In the genomic region with DNA sequence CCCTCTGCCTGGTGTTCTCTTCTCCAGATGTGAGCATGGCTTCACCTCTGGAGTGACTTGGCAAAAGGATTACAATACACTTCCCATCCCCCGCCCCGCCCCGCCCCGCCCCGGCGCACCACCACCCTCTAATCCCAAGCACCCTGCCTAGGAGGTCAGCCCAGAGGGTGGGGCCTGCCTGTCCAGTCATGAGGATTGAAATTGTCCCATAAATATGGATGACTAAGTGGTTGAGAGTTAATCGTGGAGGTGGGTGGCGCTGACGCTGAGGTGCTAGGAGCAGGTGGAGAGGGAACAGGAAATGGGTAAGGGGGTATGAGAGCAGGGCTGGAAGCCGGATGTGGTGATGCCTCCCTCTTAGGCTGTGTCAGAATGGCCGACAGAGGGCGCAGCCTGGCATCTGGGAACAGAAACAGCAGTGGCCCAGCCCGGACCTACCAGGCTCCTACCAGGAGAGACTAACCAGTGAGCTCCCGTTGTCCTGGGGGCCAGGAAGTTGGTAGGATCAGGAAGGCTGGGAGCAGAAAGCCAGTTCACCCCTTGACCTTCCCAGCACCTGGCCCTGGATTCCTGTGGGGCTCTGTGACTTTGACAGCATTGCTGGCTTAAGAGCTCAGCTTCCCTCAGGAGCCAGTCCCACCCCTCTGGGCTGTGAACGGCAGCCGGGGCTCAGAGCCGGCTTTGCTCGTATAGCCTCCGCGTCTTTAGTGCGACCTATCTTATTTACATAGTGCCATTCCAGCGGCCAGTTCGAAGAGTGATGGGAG, we compare ENCODE assay signal across 8 mouse cellular contexts. TPM values are rescaled to one million over a fixed set of nuclear protein-coding genes. Genes with fewer than 3 reads are reported as not detected.
DNase-seq lines count a peak whose midpoint lies in the region; ATAC-seq and TF ChIP-seq lines count a peak whose summit lies in the region.

No protein-coding gene starts in this region.

- H3K9me3 ChIP-seq in embryonic facial prominence, embryonic 11.5 days (replicated peaks; ENCODE audit: control insufficient read depth, low read length): no peaks in the 10 kb centered on the region
- no peaks in the 10 kb centered on the region for H3K9me3 ChIP-seq in heart, embryonic 10.5 days
- H3K9me3 ChIP-seq in neural tube, embryonic 14.5 days (ENCODE audit: control insufficient read depth, low read length): no peaks in the 10 kb centered on the region

- WGBS in embryonic facial prominence, embryonic 11.5 days: 3% methylated on average over 23 of the region's 23 CpGs
- WGBS in heart, embryonic 10.5 days: 2% methylated on average over 23 of the region's 23 CpGs
- WGBS in lung, adult 2 months: 5% methylated on average over 23 of the region's 23 CpGs
- 3% methylated on average over 23 of the region's 23 CpGs for WGBS in neural tube, embryonic 14.5 days

- TF ChIP-seq CTCF in lung, adult 2 months (IDR thresholded peaks at IDR 0.05; ENCODE audit: insufficient read depth, low read length): peak; percentile 76

- peak overlapping the region; percentile 60 for H3K4me2 ChIP-seq in embryonic facial prominence, embryonic 11.5 days (ENCODE audit: low read depth, low read length)
- peak overlapping the region; percentile 53 for H3K4me2 ChIP-seq in neural tube, embryonic 14.5 days (ENCODE audit: low read depth, low read length)

- H3K4me3 ChIP-seq in embryonic facial prominence, embryonic 11.5 days (ENCODE audit: low read depth, low read length): peak overlapping the region; percentile 40
- H3K4me3 ChIP-seq in heart, embryonic 10.5 days: peak overlapping the region; percentile 67
- H3K4me3 ChIP-seq in lung, adult 2 months (replicated peaks; ENCODE audit: extremely low read depth, low read depth, low read length): peak overlapping the region; percentile 84
- H3K4me3 ChIP-seq in neural tube, embryonic 14.5 days (ENCODE audit: low read depth, low read length): peak overlapping the region; percentile 38

- peak overlapping the region; percentile 31; the same call in 1 of the 2 replicates for H3K27ac ChIP-seq in embryonic facial prominence, embryonic 11.5 days (replicated peaks; ENCODE audit: low read depth, low read length)
- H3K27ac ChIP-seq in heart, embryonic 10.5 days: peak overlapping the region; percentile 87
- no peak overlapping the region for H3K27ac ChIP-seq in neural tube, embryonic 14.5 days (ENCODE audit: low read depth, low read length)

- H3K36me3 ChIP-seq in embryonic facial prominence, embryonic 11.5 days (replicated peaks; ENCODE audit: control insufficient read depth, insufficient read depth, low read depth, low read length): no peaks in the 10 kb centered on the region
- no peaks in the 10 kb centered on the region for H3K36me3 ChIP-seq in heart, embryonic 10.5 days
- H3K36me3 ChIP-seq in neural tube, embryonic 14.5 days (ENCODE audit: control insufficient read depth, insufficient read depth, low read length): no peaks in the 10 kb centered on the region

- H3K27me3 ChIP-seq in embryonic facial prominence, embryonic 11.5 days (ENCODE audit: control insufficient read depth, insufficient read depth, low read length): no peaks in the 10 kb centered on the region
- H3K27me3 ChIP-seq in heart, embryonic 10.5 days (ENCODE audit: insufficient read depth, poor library complexity, severe bottlenecking): no peaks in the 10 kb centered on the region; the same call in 1 of the 2 replicates
- no peaks in the 10 kb centered on the region for H3K27me3 ChIP-seq in neural tube, embryonic 14.5 days (ENCODE audit: control insufficient read depth, insufficient read depth, low read length)

- H3K9ac ChIP-seq in embryonic facial prominence, embryonic 11.5 days (replicated peaks; ENCODE audit: low read length): peak overlapping the region; percentile 73
- H3K9ac ChIP-seq in neural tube, embryonic 14.5 days (replicated peaks; ENCODE audit: low read depth, low read length): no peak overlapping the region

- TF ChIP-seq POLR2A in lung, adult 2 months (IDR thresholded peaks at IDR 0.05; ENCODE audit: borderline replicate concordance, extremely low read depth, low read depth, low read length): no peak

- H3K4me1 ChIP-seq in embryonic facial prominence, embryonic 11.5 days (ENCODE audit: control insufficient read depth, insufficient read depth, low read length): no peaks in the 10 kb centered on the region
- H3K4me1 ChIP-seq in heart, embryonic 10.5 days: peaks cover 28% of the 10 kb centered on the region
- no peaks in the 10 kb centered on the region; the same call in 1 of the 2 replicates for H3K4me1 ChIP-seq in lung, adult 2 months (ENCODE audit: control insufficient read depth, insufficient read depth, low read length)
- H3K4me1 ChIP-seq in neural tube, embryonic 14.5 days (ENCODE audit: control insufficient read depth, insufficient read depth, low read length): no peaks in the 10 kb centered on the region

- ATAC-seq in CD4-positive, CD25-positive, alpha-beta regulatory T cell, adult 4 months: peak; percentile 88
- ATAC-seq in embryonic facial prominence, embryonic 11.5 days (replicated peaks; ENCODE audit: insufficient number of reproducible peaks, low FRiP score, low TSS enrichment, low read depth): peak; percentile 92
- ATAC-seq in neural tube, embryonic 14.5 days (ENCODE audit: low read depth): peak; percentile 89

- peak; percentile 79 for DNase-seq in adrenal gland, postnatal 25 days
- DNase-seq in embryonic facial prominence, embryonic 11.5 days (ENCODE audit: low spot score): peak; percentile 88
- DNase-seq in heart, embryonic 10.5 days (ENCODE audit: low spot score): peak; percentile 95
- peak; percentile 84 for DNase-seq in kidney, adult 9 months
- peak; percentile 74 for DNase-seq in lung, adult 2 months
- DNase-seq in thymus, postnatal 10 days (ENCODE audit: low spot score in 2 of 2): peak; percentile 85 to 90

RNA-seq across cellular contexts. Expression of a gene that starts 12.7 kb away (rescaled TPM):
- 1 to 10 TPM in 1 of 2 experiments, under 1 TPM in 1; 0.32 to 1.2 TPM for polyA plus RNA-seq in CD4-positive, CD25-positive, alpha-beta regulatory T cell, adult 4 months (2017; shearing (Covaris generic))
- 22.3 and 36.5 TPM in 2 replicates for total RNA-seq in adrenal gland, postnatal 25 days (2021)
- polyA plus RNA-seq in embryonic facial prominence, embryonic 11.5 days (2014; fragmentation: Nextera tagmentation; extraction: Ambion mirVana): 9.5 and 11.5 TPM in 2 replicates
- 14.8 and 19.1 TPM in 2 replicates for polyA plus RNA-seq in heart, embryonic 10.5 days (2016; fragmentation: Nextera tagmentation; extraction: Ambion mirVana)
- polyA plus RNA-seq in lung, adult 2 months (2012; rRNA removed): 20.6 and 24.5 TPM in 2 replicates
- 8.5 and 10.8 TPM in 2 replicates for polyA plus RNA-seq in neural tube, embryonic 14.5 days (2014; fragmentation: Nextera tagmentation; extraction: Ambion mirVana)

RNA-seq across cellular contexts. Expression of a gene that starts 47.6 kb away (rescaled TPM):
- polyA plus RNA-seq in CD4-positive, CD25-positive, alpha-beta regulatory T cell, adult 4 months (2017; shearing (Covaris generic)): 10 to 100 TPM; 11.7 to 16.0 TPM
- 45.6 and 54.7 TPM in 2 replicates for total RNA-seq in adrenal gland, postnatal 25 days (2021)
- 13.6 and 16.9 TPM in 2 replicates for polyA plus RNA-seq in embryonic facial prominence, embryonic 11.5 days (2014; fragmentation: Nextera tagmentation; extraction: Ambion mirVana)
- 6.5 and 9.2 TPM in 2 replicates for polyA plus RNA-seq in heart, embryonic 10.5 days (2016; fragmentation: Nextera tagmentation; extraction: Ambion mirVana)
- 6.7 and 12.0 TPM in 2 replicates for polyA plus RNA-seq in lung, adult 2 months (2012; rRNA removed)
- polyA plus RNA-seq in neural tube, embryonic 14.5 days (2014; fragmentation: Nextera tagmentation; extraction: Ambion mirVana): 7.4 and 9.1 TPM in 2 replicates
